Mouse (Mus musculus): ENCODE data around the gene Efnb1. TPM values are rescaled to one million over a fixed set of nuclear protein-coding genes. Genes with fewer than 3 reads are reported as not detected.

Efnb1 gene
- polyA plus RNA-seq, 1 experiment from 2014 or later = 17.9 TPM

Other genes starting within 250 kb of the Efnb1 start
- gene Ophn1, start 245.1 kb upstream of the Efnb1 start, polyA plus RNA-seq (2014; fragmentation: Nextera tagmentation; extraction: Ambion mirVana) = 4.1 and 6.8 TPM in 2 replicates
- gene Yipf6, start 199.8 kb upstream of the Efnb1 start, polyA plus RNA-seq (2014; fragmentation: Nextera tagmentation; extraction: Ambion mirVana) = 23.1 and 24.4 TPM in 2 replicates
- gene Stard8, start 132.9 kb upstream of the Efnb1 start, polyA plus RNA-seq (2014; fragmentation: Nextera tagmentation; extraction: Ambion mirVana) = 7.2 and 7.4 TPM in 2 replicates

Data from liver, embryonic 11.5 days (tissue).